Mouse (Mus musculus) intestine, embryonic 16.5 days (tissue): ENCODE data around the gene Cebpb. TPM values are rescaled to one million over a fixed set of nuclear protein-coding genes. Genes with fewer than 3 reads are reported as not detected.

Source experiments
- ATAC-seq: fragments of 200-750 bp; cut with Nextera tagmentation; 2 replicates; pipeline ENCODE4 v1.8.0; 2017; ENCODE audit warnings: moderate TSS enrichment, moderate library complexity
- H3K27ac ChIP-seq: fragments of 300-500 bp; sonication (generic); 2 replicates; pipeline ENCODE4 v1.5.1; 2014; ENCODE audit warnings: mild to moderate bottlenecking, low read length
- H3K27me3 ChIP-seq: fragments of 300-500 bp; sonication (generic); replicated peaks from 2 replicates; pipeline ENCODE4 v1.6.1; 2014; ENCODE audit warnings: low read length, control low read depth, mixed read lengths; ENCODE audit not compliant: control insufficient read depth, insufficient read depth
- H3K36me3 ChIP-seq: fragments of 300-500 bp; sonication (generic); 2 replicates; pipeline ENCODE4 v1.6.1; 2014; ENCODE audit warnings: low read length, control low read depth; ENCODE audit not compliant: control insufficient read depth, insufficient read depth
- H3K4me1 ChIP-seq: fragments of 300-500 bp; sonication (generic); 2 replicates; pipeline ENCODE4 v1.6.1; 2014; ENCODE audit warnings: low read length, control low read depth, mixed read lengths; ENCODE audit not compliant: control insufficient read depth, insufficient read depth
- H3K4me2 ChIP-seq: fragments of 300-500 bp; sonication (generic); 2 replicates; pipeline ENCODE4 v1.6.1; 2014; ENCODE audit warnings: low read depth, low read length, control low read depth
- H3K4me3 ChIP-seq: fragments of 300-500 bp; sonication (generic); 2 replicates; pipeline ENCODE4 v1.5.1; 2014; ENCODE audit warnings: mild to moderate bottlenecking, low read length
- H3K9ac ChIP-seq: fragments of 300-500 bp; sonication (generic); 2 replicates; pipeline ENCODE4 v1.6.1; 2014; ENCODE audit warnings: low read depth, low read length
- H3K9me3 ChIP-seq: fragments of 300-500 bp; sonication (generic); 2 replicates; pipeline ENCODE4 v1.6.1; 2016; ENCODE audit warnings: low read length, control low read depth; ENCODE audit not compliant: control insufficient read depth
- WGBS: fragments of 180-500 bp; shearing (Covaris S2); extraction: QIAGEN DNeasy Blood & Tissue Kit; methylation state at CpG from one replicate; pipeline ENCODE4 v1.1.7; 2014; 5-methylcytosine and 5-hydroxymethylcytosine counted together
- polyA plus RNA-seq: library from polyadenylated mRNA; unstranded; fragments of >200 nt; fragmentation: Nextera tagmentation; extraction: Ambion mirVana; gene quantifications from 2 replicates; pipeline ENCODE4 v1.2.1, GENCODE M21; 2015

Gene Cebpb
- polyA plus RNA-seq, 1 experiment from 2014 or later, result 0.65 TPM

GRCm38 (mm10) chr2:167721159-167721882 lies 32.6 kb downstream of the Cebpb start:
- peaks cover 16% of the 10 kb centered on the region for H3K4me1 ChIP-seq
- peak overlapping the region; percentile 82 for H3K27ac ChIP-seq
- H3K36me3 ChIP-seq, result no peaks in the 10 kb centered on the region
- H3K4me3 ChIP-seq, result no peak overlapping the region
- WGBS, result 61% methylated on average over 11 of the region's 11 CpGs
- no peaks in the 10 kb centered on the region for H3K27me3 ChIP-seq
- H3K4me2 ChIP-seq, result no peak overlapping the region
- ATAC-seq, result peak; percentile 92
- no peaks in the 10 kb centered on the region for H3K9me3 ChIP-seq
- peak overlapping the region; percentile 44 for H3K9ac ChIP-seq

- no peak overlapping the region for H3K9ac ChIP-seq
- no peak overlapping the region for H3K4me2 ChIP-seq
- no peak for ATAC-seq
- peaks cover 24% of the 10 kb centered on the region for H3K4me1 ChIP-seq
- H3K4me3 ChIP-seq, result no peak overlapping the region
- no peak overlapping the region for H3K27ac ChIP-seq
- no peaks in the 10 kb centered on the region for H3K9me3 ChIP-seq
- WGBS, result 66% methylated on average over 6 of the region's 6 CpGs
- no peaks in the 10 kb centered on the region for H3K36me3 ChIP-seq
- H3K27me3 ChIP-seq, result no peaks in the 10 kb centered on the region
Measured at GRCm38 (mm10) chr2:167722538-167722937, 33.8 kb downstream of the Cebpb start.

DNA sequence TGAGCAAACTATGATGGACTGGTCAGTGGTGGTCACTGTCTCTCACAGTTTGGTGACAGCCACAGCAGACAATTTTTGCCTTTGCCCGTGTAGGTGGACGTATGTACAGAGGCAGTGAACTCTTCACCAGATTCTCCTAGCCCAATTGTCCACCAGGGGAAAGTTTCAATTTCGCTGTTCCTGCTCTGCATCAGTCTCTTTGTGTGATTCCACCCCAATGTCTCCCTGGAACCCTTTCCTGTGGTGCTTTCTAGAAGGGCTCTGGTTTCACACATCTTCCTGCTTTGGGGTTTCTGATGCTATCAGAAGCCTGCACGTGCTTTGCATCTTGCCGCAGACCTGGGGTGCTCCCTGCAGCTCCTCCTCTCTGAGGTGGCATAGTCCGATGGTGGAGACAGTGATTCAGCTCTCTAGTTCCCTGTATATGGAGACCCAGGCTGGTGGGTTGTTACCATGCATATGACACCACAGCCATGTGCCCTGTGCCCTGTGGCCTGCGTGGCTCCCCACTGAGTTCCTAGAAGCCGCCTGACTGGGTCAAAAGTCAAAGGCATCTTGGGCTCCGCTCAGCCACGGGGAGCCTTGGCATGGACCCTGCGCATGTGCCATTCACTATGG lies 35.0 kb downstream of the Cebpb start:
- Histone ChIP-seq H3K4me3 (no peak overlapping the region), H3K4me1 (peaks cover 24% of the 10 kb centered on the region), H3K9me3 (no peaks in the 10 kb centered on the region), H3K4me2 (no peak overlapping the region), H3K27me3 (no peaks in the 10 kb centered on the region), H3K9ac (no peak overlapping the region), H3K36me3 (no peaks in the 10 kb centered on the region), H3K27ac (no peak overlapping the region)
- no peak for ATAC-seq
- WGBS, result 81% methylated on average over 11 of the region's 11 CpGs

DNA sequence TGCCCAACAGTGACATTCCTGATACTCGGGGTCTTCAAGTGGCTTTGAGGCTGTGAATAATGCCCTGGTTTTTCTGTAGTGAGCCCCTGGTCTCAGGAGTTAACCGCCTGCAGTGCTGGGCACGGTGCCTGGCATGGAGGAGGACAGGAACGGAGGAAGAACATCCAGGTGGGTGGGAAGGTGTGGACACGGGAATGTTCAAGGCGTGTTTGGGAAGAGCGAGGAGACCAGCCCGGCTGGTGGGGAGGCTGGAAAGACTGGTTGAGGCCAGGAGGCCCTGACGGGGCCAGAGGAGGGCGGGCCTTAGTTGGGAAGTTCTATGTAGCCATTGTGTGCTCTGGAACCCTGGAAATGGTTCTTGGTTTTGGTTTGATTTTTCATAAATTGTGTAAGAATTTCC lies 37.2 kb downstream of the Cebpb start:
- no peak overlapping the region for H3K9ac ChIP-seq
- ATAC-seq, result no peak
- H3K4me2 ChIP-seq, result no peak overlapping the region
- H3K36me3 ChIP-seq, result no peaks in the 10 kb centered on the region
- H3K27me3 ChIP-seq, result no peaks in the 10 kb centered on the region
- H3K9me3 ChIP-seq, result no peaks in the 10 kb centered on the region
- no peak overlapping the region for H3K27ac ChIP-seq
- WGBS, result 84% methylated on average over 10 of the region's 10 CpGs
- no peak overlapping the region for H3K4me3 ChIP-seq
- peaks cover 29% of the 10 kb centered on the region for H3K4me1 ChIP-seq

DNA sequence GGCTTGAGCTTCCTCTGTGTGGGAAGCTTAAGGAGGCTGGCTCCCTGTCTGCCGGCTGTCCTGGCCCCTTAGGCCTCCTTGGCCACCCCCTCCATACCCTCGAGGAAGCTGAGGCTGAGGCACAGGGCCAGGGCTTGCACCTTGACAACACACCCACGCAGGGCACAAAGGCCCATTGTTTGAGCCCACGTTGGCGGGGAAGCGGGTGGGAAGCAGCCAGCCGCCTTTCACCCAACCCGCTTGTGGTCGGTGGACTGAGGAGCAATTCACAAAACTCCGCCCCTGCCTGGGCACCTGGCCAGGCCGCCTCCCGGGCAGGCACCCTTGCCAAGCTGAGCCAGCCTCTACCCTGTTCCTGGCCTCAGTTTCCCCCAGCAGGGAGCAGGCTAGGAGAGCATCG lies 38.4 kb downstream of the Cebpb start:
- H3K9me3 ChIP-seq, result no peaks in the 10 kb centered on the region
- ATAC-seq, result peak; percentile 53

GRCm38 (mm10) chr2:167730036-167730435 lies 41.3 kb downstream of the Cebpb start:
- WGBS, result 70% methylated on average over 7 of the region's 7 CpGs
- no peaks in the 10 kb centered on the region for H3K36me3 ChIP-seq
- no peak overlapping the region for H3K4me3 ChIP-seq
- ATAC-seq, result peak; percentile 27; the same call in 1 of the 2 replicates
- no peaks in the 10 kb centered on the region for H3K27me3 ChIP-seq
- H3K4me2 ChIP-seq, result no peak overlapping the region
- no peaks in the 10 kb centered on the region for H3K9me3 ChIP-seq
- H3K9ac ChIP-seq, result no peak overlapping the region; the same call in 1 of the 2 replicates
- H3K4me1 ChIP-seq, result peaks cover 16% of the 10 kb centered on the region
- no peak overlapping the region for H3K27ac ChIP-seq

More for the DNA sequence above, 38.4 kb downstream of the Cebpb start:
- Histone ChIP-seq H3K36me3 (no peaks in the 10 kb centered on the region), H3K27ac (no peak overlapping the region), H3K27me3 (no peaks in the 10 kb centered on the region), H3K9ac (peak overlapping the region; percentile 35), H3K4me2 (no peak overlapping the region), H3K4me1 (peaks cover 23% of the 10 kb centered on the region), H3K4me3 (no peak overlapping the region)
- 48% methylated on average over 13 of the region's 13 CpGs for WGBS

- Histone ChIP-seq H3K4me2 (no peak overlapping the region), H3K4me3 (no peak overlapping the region), H3K9ac (no peak overlapping the region), H3K4me1 (peaks cover 21% of the 10 kb centered on the region), H3K27ac (no peak overlapping the region), H3K9me3 (no peaks in the 10 kb centered on the region), H3K27me3 (no peaks in the 10 kb centered on the region), H3K36me3 (no peaks in the 10 kb centered on the region)
- peak; percentile 30; the same call in 1 of the 2 replicates for ATAC-seq
- WGBS, result 49% methylated on average over 13 of the region's 13 CpGs
Measured at GRCm38 (mm10) chr2:167731149-167731548, 42.4 kb downstream of the Cebpb start.

DNA sequence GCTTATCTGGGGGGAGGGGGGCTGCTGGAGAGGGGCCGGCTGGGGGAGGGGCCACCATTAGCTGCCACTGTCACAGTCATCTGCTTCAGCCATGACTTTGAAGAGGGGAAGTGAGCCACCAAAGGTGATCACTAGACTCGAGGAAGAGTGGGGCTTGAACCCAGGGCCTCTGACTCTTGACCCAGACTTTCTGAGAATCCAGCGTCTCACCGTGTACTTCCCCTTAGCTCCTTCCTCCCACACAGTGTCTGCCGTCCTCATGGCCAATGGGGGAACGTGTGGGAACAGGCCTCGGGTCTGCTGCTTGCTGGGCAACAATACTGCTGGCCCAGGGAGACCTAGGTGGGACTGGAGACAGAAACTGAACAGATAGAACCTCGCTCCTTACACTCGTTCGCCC lies 46.1 kb downstream of the Cebpb start:
- H3K4me3 ChIP-seq, result no peak overlapping the region
- H3K27ac ChIP-seq, result no peak overlapping the region
- H3K4me1 ChIP-seq, result peaks cover 15% of the 10 kb centered on the region
- ATAC-seq, result no peak
- no peaks in the 10 kb centered on the region for H3K9me3 ChIP-seq
- no peak overlapping the region for H3K4me2 ChIP-seq
- 74% methylated on average over 10 of the region's 10 CpGs for WGBS
- no peak overlapping the region for H3K9ac ChIP-seq
- no peaks in the 10 kb centered on the region for H3K36me3 ChIP-seq
- no peaks in the 10 kb centered on the region for H3K27me3 ChIP-seq

DNA sequence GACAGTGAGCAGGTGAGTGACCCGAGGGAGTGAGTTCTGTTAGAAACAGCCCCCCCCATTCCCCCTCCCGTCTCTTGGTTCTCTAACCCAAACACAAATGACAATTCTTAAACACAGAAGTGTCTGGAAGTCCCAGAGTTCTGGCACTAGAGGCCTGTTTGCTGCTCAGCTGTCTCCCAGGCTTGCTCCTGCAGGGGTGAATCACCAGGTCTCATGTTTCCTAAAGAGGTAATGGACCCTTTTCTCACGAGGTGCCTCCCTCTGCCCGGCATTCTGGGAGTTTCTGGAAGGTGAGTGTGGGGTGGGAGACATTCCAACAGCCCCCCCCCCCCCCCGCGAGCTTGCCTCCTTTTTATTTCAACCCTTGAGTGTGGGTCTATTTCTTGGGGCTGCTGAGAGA lies 50.3 kb downstream of the Cebpb start:
- Histone ChIP-seq H3K9me3 (no peaks in the 10 kb centered on the region), H3K27ac (peak overlapping the region; percentile 15), H3K4me1 (peaks cover 16% of the 10 kb centered on the region; the same call in 1 of the 2 replicates), H3K4me2 (no peak overlapping the region), H3K4me3 (no peak overlapping the region), H3K9ac (no peak overlapping the region), H3K27me3 (no peaks in the 10 kb centered on the region), H3K36me3 (no peaks in the 10 kb centered on the region)
- no peak for ATAC-seq
- WGBS, result 33% methylated on average over 6 of the region's 6 CpGs
